Mouse (Mus musculus): ENCODE measurements at regions not wholly inside any gene's neighbourhood (a gene's known extent, or its start where the extent isn't known, plus 50 kb on each side); places are given as distances from the start of the nearest gene placed in this dataset.

DNA sequence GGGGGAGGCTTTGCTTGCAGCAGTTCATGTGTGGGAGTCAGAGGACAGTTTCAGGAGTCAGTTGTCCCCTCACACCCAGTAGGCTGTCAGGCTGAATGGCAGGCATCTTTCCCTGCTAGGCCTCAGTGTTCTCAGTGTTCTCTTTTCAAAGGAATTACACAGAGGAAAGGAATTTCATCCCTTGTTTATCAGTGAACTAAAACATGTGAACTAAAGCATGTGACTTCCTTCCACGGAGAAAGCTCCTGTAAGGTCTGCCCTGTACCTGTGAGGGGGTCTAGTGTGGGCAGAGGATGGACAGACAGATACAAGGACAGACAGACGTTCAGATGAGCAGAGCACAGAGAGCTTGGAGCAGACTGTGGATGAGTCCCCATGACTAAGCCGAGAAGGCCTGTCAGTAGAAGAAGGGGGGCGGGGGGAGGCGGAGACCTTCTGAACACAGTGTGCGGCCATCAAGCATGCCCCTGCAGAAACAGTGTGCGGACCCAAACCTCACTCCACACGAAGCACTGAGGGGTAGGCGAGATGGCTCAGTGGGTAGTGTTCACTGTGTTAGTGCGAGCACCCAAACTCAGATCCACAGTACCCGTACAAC, 111.1 kb upstream of the Tmem189 start:
- no peaks in the 10 kb centered on the region for H3K27me3 ChIP-seq (ENCODE audit: control insufficient read depth, insufficient read depth, insufficient read length)
- no peaks in the 10 kb centered on the region for H3K79me3 ChIP-seq (ENCODE audit: low read depth)
- TF ChIP-seq MAX (IDR thresholded peaks at IDR 0.05) (no peak), MYOG (IDR thresholded peaks at IDR 0.05; ENCODE audit: control insufficient read depth, extremely low read depth, insufficient read length) (no peak), FOSL1 (IDR thresholded peaks at IDR 0.05; ENCODE audit: insufficient read depth, low read length, poor library complexity, severe bottlenecking) (no peak)
- H3K36me3 ChIP-seq (ENCODE audit: control insufficient read depth, insufficient read depth): no peaks in the 10 kb centered on the region
- H3ac ChIP-seq (ENCODE audit: control insufficient read depth, insufficient read length, low read depth): no peak overlapping the region
- no peaks in the 10 kb centered on the region for H3K79me2 ChIP-seq (ENCODE audit: control insufficient read depth, insufficient read depth)
- H3K4me3 ChIP-seq (ENCODE audit: insufficient read depth, poor library complexity, severe bottlenecking): no peak overlapping the region

DNA sequence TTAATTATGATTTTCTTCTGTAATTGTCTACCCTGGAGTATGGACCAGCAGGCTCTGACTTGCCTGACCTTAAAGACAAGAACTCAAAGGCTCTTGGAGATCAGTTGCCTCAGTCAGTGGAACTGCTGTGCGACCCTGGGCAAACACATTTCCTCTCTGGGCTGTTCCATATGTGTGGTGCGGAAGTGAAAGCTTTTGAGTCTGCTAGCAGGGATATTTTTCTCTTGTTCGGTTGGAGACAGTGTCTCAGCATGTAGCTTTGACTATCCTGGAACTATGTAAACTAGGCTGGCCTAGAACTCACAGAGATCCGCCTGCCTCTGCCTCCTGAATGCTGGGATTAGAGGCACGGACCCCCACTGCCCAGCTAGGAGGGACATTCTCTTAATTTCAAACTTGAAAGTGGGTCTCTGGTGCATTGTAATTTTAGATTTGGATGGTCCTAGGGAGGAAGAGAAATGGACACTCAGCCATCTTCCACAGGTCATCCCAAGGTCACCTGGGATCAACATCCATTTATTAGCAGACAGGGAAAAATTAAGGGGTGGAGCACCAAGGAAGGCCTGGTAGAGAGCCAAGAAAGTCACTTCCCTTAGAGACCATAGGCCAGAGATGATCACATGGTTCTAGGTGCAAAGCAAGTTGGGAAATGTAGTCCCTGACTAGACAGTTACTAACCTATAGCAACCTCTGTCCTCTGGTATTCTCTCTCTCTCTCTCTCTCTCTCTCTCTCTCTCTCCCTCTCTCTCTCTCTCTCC, 110.2 kb upstream of the Tmem189 start:
- H3K79me3 ChIP-seq (ENCODE audit: low read depth): no peaks in the 10 kb centered on the region
- no peak for TF ChIP-seq MYOD1 (IDR thresholded peaks at IDR 0.05; ENCODE audit: control insufficient read depth, insufficient read length, low read depth)
- TF ChIP-seq MAX (IDR thresholded peaks at IDR 0.05): no peak
- no peak for TF ChIP-seq CEBPB (IDR thresholded peaks at IDR 0.05; ENCODE audit: low read depth)
- peak; percentile 91 for TF ChIP-seq USF1 (IDR thresholded peaks at IDR 0.05; ENCODE audit: low read depth)
- TF ChIP-seq MYOG (IDR thresholded peaks at IDR 0.05; ENCODE audit: control insufficient read depth, extremely low read depth, insufficient read length): no peak
- TF ChIP-seq FOSL1 (IDR thresholded peaks at IDR 0.05; ENCODE audit: insufficient read depth, low read length, poor library complexity, severe bottlenecking): no peak
- TF ChIP-seq CTCF (IDR thresholded peaks at IDR 0.05; ENCODE audit: control insufficient read depth, insufficient read depth, insufficient read length): no peak
- H3K36me3 ChIP-seq (ENCODE audit: control insufficient read depth, insufficient read depth): no peaks in the 10 kb centered on the region
- H3K4me3 ChIP-seq (ENCODE audit: insufficient read depth, poor library complexity, severe bottlenecking): no peak overlapping the region
- no peaks in the 10 kb centered on the region for H3K27me3 ChIP-seq (ENCODE audit: control insufficient read depth, insufficient read depth, insufficient read length)
- H3K79me2 ChIP-seq (ENCODE audit: control insufficient read depth, insufficient read depth): no peaks in the 10 kb centered on the region
- no peak overlapping the region for H3ac ChIP-seq (ENCODE audit: control insufficient read depth, insufficient read length, low read depth)

DNA sequence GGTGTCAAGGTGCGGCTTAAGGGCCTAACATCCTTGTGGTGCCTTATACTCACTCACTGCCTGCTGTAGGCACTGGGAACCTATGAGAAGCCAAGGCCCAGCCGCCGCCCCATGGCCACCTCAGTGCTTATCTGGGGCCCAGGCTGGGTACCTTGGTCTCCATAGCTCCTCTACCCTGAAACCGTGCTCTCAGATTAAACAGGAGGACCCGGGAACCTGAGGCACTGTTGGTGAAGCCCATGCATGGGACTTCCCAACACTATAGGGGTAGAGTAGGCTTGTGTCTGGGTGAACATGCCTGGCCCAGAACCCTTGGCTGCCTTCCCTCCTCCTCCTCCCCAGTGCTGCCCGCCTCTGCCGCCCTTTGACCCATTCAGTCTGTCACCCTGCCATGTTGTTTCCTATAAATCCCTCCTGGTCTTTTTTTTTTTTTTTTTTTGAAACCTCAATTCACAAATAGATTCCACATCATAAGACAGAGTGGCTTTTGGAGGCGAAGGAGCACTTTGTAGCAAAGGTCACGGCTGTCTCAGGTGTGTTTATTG, 109.4 kb upstream of the Tmem189 start:
- Histone ChIP-seq H3K36me3 (ENCODE audit: control insufficient read depth, insufficient read depth) (no peaks in the 10 kb centered on the region), H3K79me2 (ENCODE audit: control insufficient read depth, insufficient read depth) (no peaks in the 10 kb centered on the region), H3ac (ENCODE audit: control insufficient read depth, insufficient read length, low read depth) (no peak overlapping the region), H3K79me3 (ENCODE audit: low read depth) (no peaks in the 10 kb centered on the region), H3K27me3 (ENCODE audit: control insufficient read depth, insufficient read depth, insufficient read length) (no peaks in the 10 kb centered on the region), H3K4me3 (ENCODE audit: insufficient read depth, poor library complexity, severe bottlenecking) (no peak overlapping the region)
- TF ChIP-seq CTCF (IDR thresholded peaks at IDR 0.05; ENCODE audit: control insufficient read depth, insufficient read depth, insufficient read length) (no peak), FOSL1 (IDR thresholded peaks at IDR 0.05; ENCODE audit: insufficient read depth, low read length, poor library complexity, severe bottlenecking) (no peak), CEBPB (IDR thresholded peaks at IDR 0.05; ENCODE audit: low read depth) (no peak), MYOG (IDR thresholded peaks at IDR 0.05; ENCODE audit: control insufficient read depth, extremely low read depth, insufficient read length) (no peak), USF1 (IDR thresholded peaks at IDR 0.05; ENCODE audit: low read depth) (no peak), MAX (IDR thresholded peaks at IDR 0.05) (no peak), MYOD1 (IDR thresholded peaks at IDR 0.05; ENCODE audit: control insufficient read depth, insufficient read length, low read depth) (no peak)

DNA sequence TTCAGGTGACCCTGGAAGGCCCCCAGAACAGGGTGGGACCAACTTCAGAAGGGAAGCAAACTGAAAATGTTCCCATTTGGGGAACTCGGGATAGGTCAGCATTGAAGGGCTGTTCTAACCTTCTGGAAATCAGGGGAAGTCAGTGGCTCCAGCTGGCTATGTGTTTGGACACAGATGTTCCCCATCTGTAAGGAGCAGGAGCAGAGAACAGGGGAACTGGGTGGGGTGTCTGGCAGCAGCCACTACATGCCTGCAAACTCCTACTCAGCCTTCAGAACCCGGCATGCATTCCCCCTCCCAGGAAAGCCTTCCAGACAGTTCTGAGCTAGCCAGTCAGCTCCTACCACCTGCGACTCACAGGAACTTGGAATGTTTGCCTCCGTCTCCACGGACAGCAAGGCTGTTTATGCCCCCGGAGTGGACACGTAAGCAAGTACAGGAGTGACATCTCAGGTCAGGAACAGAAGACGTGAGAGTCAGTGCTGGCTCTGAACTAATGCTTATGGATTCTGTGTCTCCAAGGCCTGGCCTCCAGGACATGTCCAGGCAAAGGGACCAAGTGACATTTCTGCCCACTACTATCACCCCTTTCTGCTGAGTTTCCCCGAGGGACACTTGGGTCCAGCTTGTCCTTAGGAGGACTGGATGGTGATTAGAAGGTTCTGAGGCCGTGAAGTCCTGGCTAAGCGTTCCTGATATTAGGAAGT, 108.6 kb upstream of the Tmem189 start:
- no peak for TF ChIP-seq CTCF (IDR thresholded peaks at IDR 0.05; ENCODE audit: control insufficient read depth, insufficient read depth, insufficient read length)
- no peak for TF ChIP-seq CEBPB (IDR thresholded peaks at IDR 0.05; ENCODE audit: low read depth)
- no peak for TF ChIP-seq FOSL1 (IDR thresholded peaks at IDR 0.05; ENCODE audit: insufficient read depth, low read length, poor library complexity, severe bottlenecking)
- TF ChIP-seq MAX (IDR thresholded peaks at IDR 0.05): no peak
- no peak for TF ChIP-seq USF1 (IDR thresholded peaks at IDR 0.05; ENCODE audit: low read depth)
- no peak for TF ChIP-seq MYOD1 (IDR thresholded peaks at IDR 0.05; ENCODE audit: control insufficient read depth, insufficient read length, low read depth)
- no peak for TF ChIP-seq MYOG (IDR thresholded peaks at IDR 0.05; ENCODE audit: control insufficient read depth, extremely low read depth, insufficient read length)
- Histone ChIP-seq H3K79me2 (ENCODE audit: control insufficient read depth, insufficient read depth) (no peaks in the 10 kb centered on the region), H3K27me3 (ENCODE audit: control insufficient read depth, insufficient read depth, insufficient read length) (no peaks in the 10 kb centered on the region), H3ac (ENCODE audit: control insufficient read depth, insufficient read length, low read depth) (no peak overlapping the region), H3K4me3 (ENCODE audit: insufficient read depth, poor library complexity, severe bottlenecking) (no peak overlapping the region), H3K36me3 (ENCODE audit: control insufficient read depth, insufficient read depth) (no peaks in the 10 kb centered on the region), H3K79me3 (ENCODE audit: low read depth) (no peaks in the 10 kb centered on the region)

DNA sequence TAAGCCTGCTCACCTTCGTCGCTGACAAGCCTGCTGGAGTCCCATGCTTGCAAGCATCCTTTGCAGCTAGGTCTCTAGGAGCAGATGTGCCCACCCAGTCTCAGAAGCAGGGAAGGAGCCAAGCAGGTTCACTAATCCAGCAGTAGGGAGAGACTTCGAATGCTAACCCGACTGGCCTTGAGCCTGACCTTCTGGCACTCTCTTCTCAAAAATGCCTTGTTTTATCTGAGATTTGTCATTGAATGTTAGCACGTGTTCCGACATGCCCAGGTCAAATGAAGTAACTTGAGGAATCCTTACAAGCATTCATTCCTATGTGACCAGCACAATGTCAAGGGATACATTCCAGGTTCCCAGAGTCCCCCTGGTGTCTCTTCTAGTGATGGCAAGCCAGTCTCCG, 105.9 kb upstream of the Tmem189 start:
- no peak overlapping the region for H3ac ChIP-seq (ENCODE audit: control insufficient read depth, insufficient read length, low read depth)
- H3K36me3 ChIP-seq (ENCODE audit: control insufficient read depth, insufficient read depth): no peaks in the 10 kb centered on the region
- H3K4me3 ChIP-seq (ENCODE audit: insufficient read depth, poor library complexity, severe bottlenecking): no peak overlapping the region
- no peak for TF ChIP-seq MAX (IDR thresholded peaks at IDR 0.05)
- no peak for TF ChIP-seq USF1 (IDR thresholded peaks at IDR 0.05; ENCODE audit: low read depth)
- no peak for TF ChIP-seq MYOD1 (IDR thresholded peaks at IDR 0.05; ENCODE audit: control insufficient read depth, insufficient read length, low read depth)
- no peak for TF ChIP-seq FOSL1 (IDR thresholded peaks at IDR 0.05; ENCODE audit: insufficient read depth, low read length, poor library complexity, severe bottlenecking)
- TF ChIP-seq CEBPB (IDR thresholded peaks at IDR 0.05; ENCODE audit: low read depth): no peak
- no peak for TF ChIP-seq CTCF (IDR thresholded peaks at IDR 0.05; ENCODE audit: control insufficient read depth, insufficient read depth, insufficient read length)
- TF ChIP-seq MYOG (IDR thresholded peaks at IDR 0.05; ENCODE audit: control insufficient read depth, extremely low read depth, insufficient read length): no peak
- no peaks in the 10 kb centered on the region for H3K79me2 ChIP-seq (ENCODE audit: control insufficient read depth, insufficient read depth)
- H3K79me3 ChIP-seq (ENCODE audit: low read depth): no peaks in the 10 kb centered on the region
- no peaks in the 10 kb centered on the region for H3K27me3 ChIP-seq (ENCODE audit: control insufficient read depth, insufficient read depth, insufficient read length)

Measured in C2C12 (cell line).